Mouse (Mus musculus): ENCODE measurements around the gene Gtf2b. TPM values are rescaled to one million over a fixed set of nuclear protein-coding genes. Genes with fewer than 3 reads are reported as not detected.

Gtf2b gene
- polyA plus RNA-seq (2012; ENCODE audit: insufficient read depth, low replicate concordance): 3.3 TPM in 1 of 2 replicates, not detected in the other

- Histone ChIP-seq H3K4me3 (replicated peaks) (peak within 1 kb of the TSS; percentile 97), H3K4me1 (peaks cover 52% of the 10 kb centered on the region), H3K36me3 (replicated peaks; ENCODE audit: low read length) (peaks cover 3% of the 10 kb centered on the region), H3K9me3 (no peaks in the 10 kb centered on the region), H3K27me3 (replicated peaks) (no peaks in the 10 kb centered on the region)
- TF ChIP-seq GATA1 (IDR thresholded peaks at IDR 0.05; ENCODE audit: borderline replicate concordance, low read length) (no peak), FLI1 (IDR thresholded peaks at IDR 0.05; ENCODE audit: low read length) (no peak)
Measured at GRCm38 (mm10) chr3:142764995-142765777, at the start of gene Gtf2b. Gene Gtf2b (plus strand): TSS chr3:142765045.

DNA sequence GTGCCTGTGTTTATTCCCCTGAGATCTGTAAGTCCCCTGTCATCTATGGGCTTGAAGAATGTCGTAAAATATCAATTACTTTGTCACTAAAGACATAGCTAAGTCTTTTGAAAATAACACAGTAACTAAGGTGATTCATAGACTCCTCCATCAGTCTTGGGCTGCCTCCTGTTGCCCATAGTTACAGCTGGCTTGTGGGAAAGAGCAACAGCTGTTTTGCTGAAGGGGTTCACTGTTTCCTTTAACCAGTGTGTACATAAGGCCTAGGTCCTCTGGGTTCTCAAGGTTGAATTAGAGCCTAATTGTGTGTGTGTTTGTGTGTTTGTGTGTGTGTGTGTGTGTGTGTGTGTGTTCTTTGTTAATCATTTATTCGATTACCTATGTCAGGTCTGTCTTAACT, 39.4 kb upstream of the Gtf2b start:
- no peak overlapping the region for H3K4me3 ChIP-seq (replicated peaks)
- peaks cover 5% of the 10 kb centered on the region; the same call in 1 of the 2 replicates for H3K9me3 ChIP-seq
- TF ChIP-seq FLI1 (IDR thresholded peaks at IDR 0.05; ENCODE audit: low read length) (no peak), GATA1 (IDR thresholded peaks at IDR 0.05; ENCODE audit: borderline replicate concordance, low read length) (no peak)
- H3K4me1 ChIP-seq: no peaks in the 10 kb centered on the region
- H3K27me3 ChIP-seq (replicated peaks): no peaks in the 10 kb centered on the region
- peaks cover 26% of the 10 kb centered on the region for H3K36me3 ChIP-seq (replicated peaks; ENCODE audit: low read length)

DNA sequence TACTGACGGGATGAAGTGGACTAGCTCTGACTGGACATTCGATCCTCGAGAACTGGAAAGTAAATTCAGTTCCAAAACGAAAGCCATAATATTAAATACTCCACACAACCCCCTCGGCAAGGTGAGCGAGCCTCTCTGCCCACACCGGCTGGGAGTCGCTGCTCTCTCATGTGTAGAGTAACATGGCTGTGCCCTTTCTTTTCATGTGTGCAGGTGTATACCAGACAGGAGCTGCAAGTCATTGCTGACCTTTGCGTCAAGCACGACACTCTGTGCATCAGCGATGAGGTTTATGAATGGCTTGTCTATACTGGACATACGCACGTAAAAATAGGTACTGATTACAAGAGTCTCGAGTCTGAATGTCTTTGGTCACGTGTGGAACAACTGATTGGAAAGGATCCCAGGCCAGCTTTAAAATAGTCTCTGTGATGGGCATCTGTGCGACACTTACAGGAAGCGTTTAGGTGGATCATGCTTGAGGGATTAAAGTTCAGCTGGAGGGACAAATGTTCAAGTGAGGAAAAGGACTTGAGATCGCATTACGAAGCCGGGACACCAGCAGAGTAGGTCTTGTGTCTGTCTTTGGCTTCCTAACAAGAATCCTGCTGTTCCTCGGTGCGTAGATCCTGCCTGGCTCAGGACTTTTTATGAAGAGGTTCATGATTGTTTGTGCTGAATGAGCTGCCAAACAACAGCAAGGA, 38.7 kb upstream of the Gtf2b start:
- no peaks in the 10 kb centered on the region for H3K27me3 ChIP-seq (replicated peaks)
- TF ChIP-seq FLI1 (IDR thresholded peaks at IDR 0.05; ENCODE audit: low read length) (no peak), GATA1 (IDR thresholded peaks at IDR 0.05; ENCODE audit: borderline replicate concordance, low read length) (no peak)
- H3K4me3 ChIP-seq (replicated peaks): no peak overlapping the region
- H3K36me3 ChIP-seq (replicated peaks; ENCODE audit: low read length): peaks cover 24% of the 10 kb centered on the region
- H3K9me3 ChIP-seq: peaks cover 5% of the 10 kb centered on the region; the same call in 1 of the 2 replicates
- no peaks in the 10 kb centered on the region for H3K4me1 ChIP-seq

GRCm38 (mm10) chr3:142734291-142734690, 30.6 kb upstream of the Gtf2b start:
- H3K4me1 ChIP-seq: no peaks in the 10 kb centered on the region
- H3K36me3 ChIP-seq (replicated peaks; ENCODE audit: low read length): peaks cover 15% of the 10 kb centered on the region
- H3K4me3 ChIP-seq (replicated peaks): no peak overlapping the region
- TF ChIP-seq GATA1 (IDR thresholded peaks at IDR 0.05; ENCODE audit: borderline replicate concordance, low read length) (no peak), FLI1 (IDR thresholded peaks at IDR 0.05; ENCODE audit: low read length) (no peak)
- no peaks in the 10 kb centered on the region for H3K27me3 ChIP-seq (replicated peaks)
- no peaks in the 10 kb centered on the region for H3K9me3 ChIP-seq

- H3K4me3 ChIP-seq (replicated peaks): no peak overlapping the region
- TF ChIP-seq FLI1 (IDR thresholded peaks at IDR 0.05; ENCODE audit: low read length) (no peak), GATA1 (IDR thresholded peaks at IDR 0.05; ENCODE audit: borderline replicate concordance, low read length) (no peak)
- H3K27me3 ChIP-seq (replicated peaks): no peaks in the 10 kb centered on the region
- peaks cover 9% of the 10 kb centered on the region for H3K36me3 ChIP-seq (replicated peaks; ENCODE audit: low read length)
- H3K9me3 ChIP-seq: no peaks in the 10 kb centered on the region
- peaks cover 4% of the 10 kb centered on the region; the same call in 1 of the 2 replicates for H3K4me1 ChIP-seq
Measured at GRCm38 (mm10) chr3:142740896-142741295, 23.9 kb upstream of the Gtf2b start.

DNA sequence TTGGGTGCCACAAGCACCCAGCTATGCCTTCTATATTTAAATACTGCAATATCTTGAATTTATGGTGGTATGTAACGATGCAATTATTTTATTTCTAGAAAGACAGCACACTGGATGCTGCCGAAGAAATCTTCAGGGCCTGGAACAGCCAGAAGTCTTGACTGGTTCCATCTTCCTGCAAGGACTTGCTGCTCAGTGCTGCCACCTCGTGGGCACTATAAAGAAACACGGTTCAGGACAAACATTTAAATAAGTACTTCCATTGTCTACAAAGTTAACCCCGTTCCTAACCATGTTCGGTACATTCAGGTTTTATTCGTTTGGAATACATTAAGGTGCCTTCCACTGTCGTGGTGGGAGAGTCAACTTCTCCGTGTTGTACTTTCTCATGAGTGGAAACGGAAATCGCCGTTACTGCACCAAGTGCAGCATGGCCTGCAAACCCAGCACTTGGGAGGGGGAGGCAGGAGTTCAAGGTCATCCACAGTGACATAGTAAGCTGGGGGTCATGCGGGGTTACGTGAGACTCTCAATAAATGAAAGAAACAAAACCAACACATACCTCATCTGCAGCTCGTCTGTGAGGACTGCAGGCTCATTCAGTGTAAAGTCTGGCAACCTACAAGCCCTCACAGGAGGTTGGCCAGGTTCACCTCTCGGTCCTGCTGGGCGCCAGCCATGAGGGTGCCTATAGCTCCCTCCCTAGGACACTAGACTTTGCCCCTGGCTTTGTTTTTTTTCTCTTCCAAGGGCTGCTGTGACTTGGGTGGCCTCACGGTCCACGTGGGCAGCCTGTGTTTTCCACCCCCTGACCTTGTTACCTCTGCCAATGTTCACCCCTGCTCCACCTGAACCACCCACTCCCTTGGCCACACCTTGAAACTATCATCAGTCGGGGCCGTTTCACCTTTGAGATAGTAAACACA, 20.6 kb upstream of the Gtf2b start:
- H3K27me3 ChIP-seq (replicated peaks): peaks cover 1% of the 10 kb centered on the region
- H3K9me3 ChIP-seq: 0 out of 2 replicates have a peak, but pooled peaks cover 2% of the 10 kb centered on the region
- no peak overlapping the region for H3K4me3 ChIP-seq (replicated peaks)
- TF ChIP-seq GATA1 (IDR thresholded peaks at IDR 0.05; ENCODE audit: borderline replicate concordance, low read length) (no peak), FLI1 (IDR thresholded peaks at IDR 0.05; ENCODE audit: low read length) (no peak)
- H3K4me1 ChIP-seq: peaks cover 4% of the 10 kb centered on the region; the same call in 1 of the 2 replicates
- peaks cover 2% of the 10 kb centered on the region for H3K36me3 ChIP-seq (replicated peaks; ENCODE audit: low read length)

DNA sequence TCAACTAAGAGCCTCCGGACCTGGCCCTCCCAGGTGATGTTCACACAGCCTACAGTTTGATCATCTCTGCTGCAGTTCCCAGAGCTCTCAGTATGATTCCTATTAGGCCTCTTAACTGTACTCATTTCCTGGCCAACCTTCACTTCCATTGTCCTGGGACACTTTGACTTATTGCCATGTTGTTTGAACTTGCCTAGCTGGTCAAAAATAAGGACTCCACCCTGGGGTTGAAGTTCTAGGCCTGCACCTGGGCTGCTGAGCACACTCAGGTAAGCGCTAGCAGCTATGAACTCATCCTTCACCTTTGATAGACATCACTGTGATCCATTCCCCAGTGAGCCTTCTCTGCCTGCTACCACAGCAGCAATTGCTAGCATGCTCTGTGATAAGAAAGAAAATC, 19.8 kb upstream of the Gtf2b start:
- 0 out of 2 replicates have a peak, but pooled peaks cover 5% of the 10 kb centered on the region for H3K9me3 ChIP-seq
- no peaks in the 10 kb centered on the region for H3K36me3 ChIP-seq (replicated peaks; ENCODE audit: low read length)
- TF ChIP-seq GATA1 (IDR thresholded peaks at IDR 0.05; ENCODE audit: borderline replicate concordance, low read length): no peak
- TF ChIP-seq FLI1 (IDR thresholded peaks at IDR 0.05; ENCODE audit: low read length): no peak
- peaks cover 3% of the 10 kb centered on the region for H3K27me3 ChIP-seq (replicated peaks)
- peaks cover 4% of the 10 kb centered on the region; the same call in 1 of the 2 replicates for H3K4me1 ChIP-seq
- no peak overlapping the region for H3K4me3 ChIP-seq (replicated peaks)

GRCm38 (mm10) chr3:142747673-142748072, 17.2 kb upstream of the Gtf2b start:
- H3K9me3 ChIP-seq: 0 out of 2 replicates have a peak, but pooled peaks cover 5% of the 10 kb centered on the region
- H3K36me3 ChIP-seq (replicated peaks; ENCODE audit: low read length): no peaks in the 10 kb centered on the region
- no peak overlapping the region for H3K4me3 ChIP-seq (replicated peaks)
- no peak for TF ChIP-seq GATA1 (IDR thresholded peaks at IDR 0.05; ENCODE audit: borderline replicate concordance, low read length)
- no peak for TF ChIP-seq FLI1 (IDR thresholded peaks at IDR 0.05; ENCODE audit: low read length)
- no peaks in the 10 kb centered on the region for H3K4me1 ChIP-seq
- H3K27me3 ChIP-seq (replicated peaks): peaks cover 3% of the 10 kb centered on the region

DNA sequence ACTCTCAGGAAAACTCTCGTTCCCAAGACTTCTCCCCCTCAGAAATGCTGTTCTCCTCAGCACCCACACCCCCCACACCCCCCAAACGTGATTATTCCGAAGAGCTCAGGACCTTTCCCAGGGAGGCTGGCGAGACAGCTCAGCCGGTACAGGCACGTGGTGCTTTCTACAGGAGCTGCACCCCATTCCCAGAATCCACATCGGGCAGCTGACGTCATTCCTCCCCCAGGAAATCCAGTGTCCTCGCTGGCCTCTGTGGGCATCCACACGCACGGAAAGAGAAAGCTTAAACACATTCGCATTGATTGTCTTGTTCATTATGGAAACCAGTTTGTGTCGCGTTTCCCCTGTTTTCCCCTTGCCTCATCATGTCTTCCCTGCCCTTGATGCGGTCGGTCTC, 15.7 kb upstream of the Gtf2b start:
- TF ChIP-seq GATA1 (IDR thresholded peaks at IDR 0.05; ENCODE audit: borderline replicate concordance, low read length): no peak
- no peak for TF ChIP-seq FLI1 (IDR thresholded peaks at IDR 0.05; ENCODE audit: low read length)
- Histone ChIP-seq H3K9me3 (0 out of 2 replicates have a peak, but pooled peaks cover 5% of the 10 kb centered on the region), H3K4me1 (no peaks in the 10 kb centered on the region), H3K27me3 (replicated peaks) (peaks cover 3% of the 10 kb centered on the region), H3K4me3 (replicated peaks) (no peak overlapping the region), H3K36me3 (replicated peaks; ENCODE audit: low read length) (no peaks in the 10 kb centered on the region)

Data from megakaryocyte, embryonic 14.5 days (primary cell).